Mouse (Mus musculus) hematopoietic stem cell, adult 5-6 weeks (primary cell): ENCODE measurements around the gene Phykpl. TPM values are rescaled to one million over a fixed set of nuclear protein-coding genes. Genes with fewer than 3 reads are reported as not detected.

Experiments used
- ATAC-seq, 2 experiments: fragments of 125-278 bp in 1 of 2; replicated peaks in 1 of 2; 2 replicates each; pipeline ENCODE4 v1.8.0; 2016 to 2017; ENCODE audit warnings: inconsistent platforms in 2 of 2, mild to moderate bottlenecking in 2 of 2, moderate number of reproducible peaks in 2 of 2, low read depth in 1 of 2, moderate TSS enrichment in 1 of 2; ENCODE audit not compliant: low FRiP score in 2 of 2, poor library complexity in 2 of 2, severe bottlenecking in 2 of 2, insufficient read depth in 1 of 2, low TSS enrichment in 1 of 2
- total RNA-seq: library from RNA; stranded (forward); fragments of 172-1452, 232-1000 nt; gene quantifications from 2 replicates; pipeline ENCODE4 v1.2.3, GENCODE M21; 2017

Phykpl gene
- total RNA-seq, 1 experiment from 2014 or later: 13.7 TPM

- ATAC-seq: no peak
Measured at GRCm38 (mm10) chr11:51579024-51579423, 5.5 kb upstream of the Phykpl start.

DNA sequence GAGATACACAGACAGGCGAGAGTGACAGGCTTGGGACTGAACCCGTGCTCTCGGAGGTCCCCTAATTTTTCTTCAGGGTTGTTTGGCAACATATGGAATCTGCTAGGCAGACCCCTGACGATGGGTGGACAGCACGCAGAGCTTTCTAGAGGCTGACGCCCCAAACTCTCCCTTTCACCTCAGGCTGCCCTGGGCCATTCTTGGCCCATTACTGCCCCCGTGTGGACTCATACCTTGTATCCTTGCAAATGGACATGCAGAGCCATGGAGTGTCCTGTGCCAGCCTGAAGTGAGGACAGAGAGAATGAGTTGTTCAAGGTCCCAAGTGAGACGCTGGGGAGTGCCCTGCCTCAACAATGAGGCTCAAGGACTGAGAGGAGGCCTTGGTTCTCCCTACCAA is 1.8 kb upstream of the Phykpl start:
- peak; percentile 33 to 50 for ATAC-seq

GRCm38 (mm10) chr11:51584057-51584430 is 513 bp upstream of the Phykpl start:
- ATAC-seq: peak in 1 of 2 experiments; percentile 7; a peak in 1 of 4 replicates

DNA sequence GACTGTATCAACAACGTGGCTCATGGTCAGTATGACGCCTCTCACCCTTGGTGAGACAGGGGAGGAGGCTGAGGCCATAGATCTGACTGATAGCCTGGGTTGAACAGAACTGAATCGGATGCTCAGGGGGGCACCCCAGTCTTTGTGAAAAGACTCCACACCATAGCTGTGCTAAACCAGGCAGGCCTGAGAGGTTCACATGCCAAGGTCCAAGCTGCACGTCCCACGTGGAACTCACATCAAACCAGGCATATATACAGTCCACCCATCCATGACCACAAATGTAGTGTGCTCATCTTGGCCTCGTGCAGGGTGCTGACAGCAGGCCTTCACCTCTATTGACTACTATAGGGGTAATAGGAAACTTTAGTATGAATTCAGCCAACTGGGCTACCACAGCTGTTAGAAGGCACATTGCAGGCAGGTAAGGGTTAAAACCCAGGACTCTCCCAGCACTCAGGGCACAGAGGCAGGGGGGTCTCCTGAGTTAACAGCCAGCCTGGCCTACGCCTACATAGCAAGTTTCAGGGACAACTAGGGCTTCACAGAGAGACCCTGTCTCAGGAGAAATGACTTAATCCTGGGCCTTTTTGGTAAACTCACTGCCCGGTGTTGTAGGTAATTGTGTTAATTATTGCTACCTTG is 1.2 kb downstream of the Phykpl start:
- no peak for ATAC-seq

GRCm38 (mm10) chr11:51586411-51586810 is 1.9 kb downstream of the Phykpl start:
- ATAC-seq: no peak

DNA sequence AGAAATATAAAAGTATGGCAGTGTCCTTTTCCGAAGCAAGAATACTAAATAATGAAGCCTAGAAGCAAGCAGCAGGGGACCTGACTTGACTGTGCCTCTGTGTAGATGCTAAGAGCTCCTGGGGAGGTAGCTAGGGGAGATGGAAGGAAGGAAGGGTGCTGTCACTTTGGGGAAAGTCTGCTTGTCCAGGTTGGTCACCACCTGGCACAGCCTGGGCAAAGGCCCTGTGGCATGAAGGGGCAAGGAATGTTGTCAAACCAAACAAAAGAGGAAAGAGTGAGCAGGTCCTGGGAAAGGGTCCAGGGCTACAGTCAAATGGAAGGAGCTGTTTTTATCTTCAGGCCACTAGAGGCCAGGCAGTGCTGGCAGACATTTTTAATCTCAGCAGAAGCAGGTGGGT is 2.5 kb downstream of the Phykpl start:
- no peak for ATAC-seq

- ATAC-seq: no peak
Measured at GRCm38 (mm10) chr11:51588833-51589232, 4.3 kb downstream of the Phykpl start.

DNA sequence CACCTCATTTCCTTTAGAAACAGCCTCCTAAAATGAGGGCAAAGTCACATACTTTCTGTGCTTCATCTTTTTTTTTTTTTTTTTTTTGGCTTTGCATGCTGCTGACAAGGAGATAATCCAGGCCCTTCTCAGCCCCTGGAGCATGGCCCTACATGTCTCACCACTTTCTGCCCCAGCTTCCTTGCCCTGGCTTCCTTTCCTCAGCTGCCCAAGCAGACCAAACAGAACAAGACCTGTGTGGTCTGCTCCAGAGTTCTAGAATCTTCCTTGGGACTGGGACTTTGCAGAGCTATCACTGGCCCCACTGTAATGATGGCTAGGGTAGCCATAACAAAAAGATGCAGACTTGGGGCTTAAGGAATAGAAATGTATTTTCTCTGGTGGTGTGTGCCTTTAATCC is 5.4 kb downstream of the Phykpl start:
- ATAC-seq: no peak

DNA sequence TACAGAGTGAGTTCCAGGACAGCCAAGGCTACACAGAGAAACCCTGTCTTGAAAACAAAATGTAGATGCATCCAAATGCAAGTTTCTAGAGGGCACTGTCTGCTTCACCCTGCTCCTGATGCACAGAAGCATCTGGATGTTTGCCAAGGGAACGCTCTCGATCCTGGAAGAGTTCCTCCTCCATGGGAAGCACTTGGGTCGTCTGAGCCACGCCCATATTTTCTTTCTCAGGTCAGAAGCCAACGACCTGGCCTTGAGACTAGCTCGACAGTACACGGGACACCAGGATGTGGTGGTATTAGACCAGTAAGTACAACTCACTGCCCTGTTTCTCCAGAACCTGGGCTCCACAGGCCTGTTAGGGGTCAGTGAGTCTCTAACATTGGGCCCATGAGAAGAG is 6.6 kb downstream of the Phykpl start:
- no peak for ATAC-seq

GRCm38 (mm10) chr11:51591915-51592314 is 7.4 kb downstream of the Phykpl start:
- no peak for ATAC-seq

GRCm38 (mm10) chr11:51593368-51593767 is 8.8 kb downstream of the Phykpl start:
- no peak for ATAC-seq

DNA sequence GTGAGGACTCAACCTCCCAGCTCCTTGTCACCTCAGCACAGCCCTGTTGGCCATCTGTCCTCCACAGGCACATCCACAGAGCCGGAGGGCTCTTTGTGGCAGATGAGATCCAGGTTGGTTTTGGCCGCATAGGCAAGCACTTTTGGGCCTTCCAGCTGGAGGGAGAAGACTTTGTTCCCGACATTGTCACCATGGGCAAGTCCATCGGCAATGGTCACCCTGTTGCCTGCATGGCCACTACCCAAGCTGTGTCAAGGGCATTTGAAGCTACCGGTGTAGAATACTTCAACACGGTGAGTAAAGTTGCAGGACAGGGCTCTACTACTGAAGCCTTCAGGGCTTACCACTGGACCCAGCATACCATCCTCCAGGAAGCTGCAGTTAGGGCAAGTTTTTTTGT is 9.3 kb downstream of the Phykpl start:
- ATAC-seq: no peak

DNA sequence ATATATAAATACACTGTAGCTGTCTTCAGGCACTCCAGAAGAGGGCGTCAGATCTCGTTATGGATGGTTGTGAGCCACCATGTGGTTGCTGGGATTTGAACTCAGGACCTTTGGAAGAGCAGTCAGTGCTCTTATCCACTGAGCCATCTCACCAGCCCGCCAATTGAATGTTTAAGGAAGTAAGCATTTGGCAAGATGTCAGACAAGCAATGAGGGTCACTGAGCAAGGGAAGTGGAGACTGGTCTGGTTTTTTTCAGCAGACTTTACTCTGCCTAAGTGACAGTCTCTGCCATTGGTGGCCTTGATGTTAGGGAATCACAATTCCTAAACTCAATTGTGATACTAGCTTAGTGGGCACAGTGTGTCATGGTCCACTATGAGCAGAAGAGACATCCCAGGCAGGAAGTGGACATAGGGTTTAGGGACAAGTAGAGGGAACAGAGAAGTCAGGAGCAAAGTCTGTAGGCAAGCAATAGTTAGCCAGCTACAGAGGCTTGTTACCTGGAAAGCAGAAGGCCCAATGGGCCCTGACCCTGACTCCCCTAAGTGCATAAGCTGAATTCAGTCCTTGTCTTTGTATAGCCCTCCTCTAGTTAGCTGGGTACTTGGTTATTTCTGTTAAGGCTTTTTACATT is 10.3 kb downstream of the Phykpl start:
- ATAC-seq: no peak; a peak in 1 of 4 replicates

GRCm38 (mm10) chr11:51595459-51596083 is 11.0 kb downstream of the Phykpl start:
- ATAC-seq: no peak

DNA sequence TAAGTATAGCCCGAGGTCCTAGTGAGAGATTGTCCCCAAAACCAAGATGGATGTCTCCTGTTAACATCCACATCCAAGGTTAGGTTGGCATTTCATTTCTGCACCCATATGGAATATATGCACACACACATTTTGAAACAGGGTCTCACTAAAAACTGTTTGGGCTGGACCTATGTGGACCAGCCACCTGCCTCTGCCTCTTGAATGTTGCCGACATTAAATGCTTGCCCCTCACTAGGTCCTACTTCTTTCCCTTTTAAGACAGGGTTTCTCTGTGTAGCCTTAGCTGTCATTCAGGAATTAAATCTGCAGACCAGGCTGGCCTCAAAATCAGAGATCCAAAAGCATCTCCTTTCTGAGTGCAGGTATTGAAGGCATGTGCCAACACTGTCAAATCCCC is 13.0 kb downstream of the Phykpl start:
- no peak for ATAC-seq

DNA sequence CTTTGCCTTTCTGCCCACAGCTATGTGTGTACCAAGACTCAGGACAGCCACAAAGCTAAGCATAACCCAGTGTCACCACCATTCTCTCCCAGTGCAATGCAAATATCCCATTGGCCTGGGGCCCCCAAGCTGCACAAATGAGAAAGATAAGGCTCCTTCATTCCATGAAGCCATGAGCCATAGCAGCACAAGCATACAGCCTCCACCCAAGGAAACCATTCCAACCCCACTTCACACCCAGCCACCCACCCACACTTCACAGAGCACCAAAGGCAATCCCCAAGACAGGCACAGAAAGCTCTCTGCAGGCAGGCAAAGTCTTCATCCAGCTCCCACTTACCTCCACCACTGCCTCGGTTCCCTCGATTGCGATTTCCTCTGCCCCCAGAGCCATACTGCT is 17.7 kb downstream of the Phykpl start:
- no peak for ATAC-seq

- peak; percentile 55 to 70 for ATAC-seq
Measured at GRCm38 (mm10) chr11:51605602-51606446, 21.3 kb downstream of the Phykpl start.
